Mouse (Mus musculus): ENCODE measurements at regions not wholly inside any gene's neighbourhood (a gene's known extent, or its start where the extent isn't known, plus 50 kb on each side); places are given as distances from the start of the nearest gene placed in this dataset.
A peak's percentile ranks its signal among the peaks of the same experiment; 100 is the strongest.

DNA sequence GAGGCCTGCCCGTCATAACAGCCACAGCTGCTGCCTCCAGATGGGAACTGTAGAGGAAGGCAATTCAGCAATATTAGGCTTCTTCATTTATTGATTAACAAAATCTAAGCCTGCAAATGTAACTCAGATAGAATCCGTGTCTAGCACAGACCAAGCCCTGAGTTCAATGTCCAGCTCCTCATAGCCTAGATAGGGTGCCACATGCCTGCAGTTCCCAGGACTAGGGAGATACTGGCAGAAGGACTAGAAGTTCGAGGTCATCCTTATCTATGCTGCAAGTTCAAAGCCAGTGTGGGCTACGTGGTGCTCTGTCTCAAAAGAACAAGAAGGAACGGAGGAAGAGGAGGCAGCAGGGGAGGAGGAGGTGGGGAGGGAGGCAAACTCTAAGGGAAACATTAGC, 121.2 kb upstream of the Pkdcc start:
- no peak for DNase-seq (ENCODE audit: low spot score in 2 of 2)
- TF ChIP-seq CTCF (conservative IDR thresholded peaks at IDR 0.05) = no peak
- Histone ChIP-seq H3K4me3 (no peak overlapping the region), H3K27ac (no peak overlapping the region)

DNA sequence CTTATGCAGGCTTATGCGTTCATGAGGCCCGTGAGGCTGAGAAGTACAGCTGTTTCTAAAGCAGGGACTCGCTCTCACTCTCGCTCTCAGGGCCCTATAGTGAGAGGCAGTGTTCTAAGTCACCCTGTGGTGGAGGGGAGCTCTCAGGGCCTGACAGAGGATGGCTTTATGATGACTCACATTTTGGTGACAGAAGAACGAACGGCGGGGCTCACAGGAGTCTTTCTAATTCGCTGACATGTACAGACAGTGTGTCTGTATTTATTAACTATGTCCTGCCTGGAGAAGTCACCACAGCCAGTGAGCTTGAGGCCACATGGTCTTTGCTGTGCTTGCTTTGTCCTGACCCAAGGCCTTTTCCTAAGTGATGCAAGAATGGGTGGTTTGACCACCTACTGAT, 118.6 kb upstream of the Pkdcc start:
- no peak for TF ChIP-seq CTCF (conservative IDR thresholded peaks at IDR 0.05)
- Histone ChIP-seq H3K27ac (no peak overlapping the region), H3K4me3 (no peak overlapping the region)
- no peak for DNase-seq (ENCODE audit: low spot score in 2 of 2)

DNA sequence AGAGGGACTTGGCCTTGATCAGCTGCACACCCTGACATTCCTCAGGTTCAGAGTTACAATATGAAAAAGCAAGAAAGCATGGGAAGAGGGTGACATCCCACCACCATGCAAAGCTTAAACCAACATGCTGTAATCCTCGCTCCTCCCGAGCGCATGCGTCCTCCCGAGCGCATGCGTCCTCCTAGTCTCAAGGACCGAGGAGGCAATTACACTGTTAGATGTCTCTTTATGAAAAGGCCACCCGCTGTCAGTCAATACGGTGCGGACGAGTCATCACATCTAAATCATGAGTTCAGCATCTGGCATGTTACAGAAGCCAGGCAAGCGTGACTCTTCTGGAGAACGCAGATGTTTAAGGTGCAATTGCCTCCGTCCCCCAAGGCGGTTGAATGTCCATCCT, 117.1 kb upstream of the Pkdcc start:
- no peak for DNase-seq (ENCODE audit: low spot score in 2 of 2)
- H3K27ac ChIP-seq = no peak overlapping the region
- TF ChIP-seq CTCF (conservative IDR thresholded peaks at IDR 0.05) = no peak
- H3K4me3 ChIP-seq = no peak overlapping the region

DNA sequence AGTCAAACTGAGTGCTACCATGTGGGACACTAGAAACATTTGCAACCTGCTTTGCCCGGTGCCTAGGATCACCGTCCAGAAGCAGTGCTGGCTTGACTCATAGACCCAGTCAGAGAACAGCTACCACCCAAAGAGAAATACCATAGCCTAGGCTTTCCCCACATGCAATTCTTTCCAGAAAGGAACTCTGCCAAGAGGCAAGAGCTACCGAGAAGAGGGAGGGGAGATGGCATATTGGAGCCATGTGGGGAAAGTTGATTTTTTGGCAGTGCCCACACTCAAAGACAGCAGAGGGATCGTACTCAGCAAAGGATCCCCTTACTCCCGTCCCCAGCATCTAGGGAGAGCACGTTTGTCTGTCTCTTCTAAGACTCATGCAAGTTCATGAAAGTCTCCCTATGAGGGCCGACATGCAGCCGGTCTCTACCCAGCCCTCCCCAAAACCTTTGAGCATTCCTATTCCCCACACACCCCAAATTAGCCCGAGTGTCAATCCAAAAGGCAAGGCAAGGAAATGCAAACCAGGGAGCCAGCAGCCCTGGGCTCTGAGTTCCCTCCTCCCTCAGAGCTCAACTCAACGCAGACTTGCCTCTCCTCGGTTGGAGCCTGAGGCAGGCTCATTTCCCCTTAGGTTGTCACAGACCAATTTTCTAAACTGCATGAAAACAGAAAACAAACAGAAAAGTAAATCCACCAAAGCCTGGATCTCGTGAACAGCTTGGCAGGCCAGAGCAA, 116.2 kb upstream of the Pkdcc start:
- TF ChIP-seq CTCF (conservative IDR thresholded peaks at IDR 0.05) = no peak
- no peak overlapping the region for H3K27ac ChIP-seq
- DNase-seq (ENCODE audit: low spot score in 2 of 2) = peak; percentile 24 to 39

DNA sequence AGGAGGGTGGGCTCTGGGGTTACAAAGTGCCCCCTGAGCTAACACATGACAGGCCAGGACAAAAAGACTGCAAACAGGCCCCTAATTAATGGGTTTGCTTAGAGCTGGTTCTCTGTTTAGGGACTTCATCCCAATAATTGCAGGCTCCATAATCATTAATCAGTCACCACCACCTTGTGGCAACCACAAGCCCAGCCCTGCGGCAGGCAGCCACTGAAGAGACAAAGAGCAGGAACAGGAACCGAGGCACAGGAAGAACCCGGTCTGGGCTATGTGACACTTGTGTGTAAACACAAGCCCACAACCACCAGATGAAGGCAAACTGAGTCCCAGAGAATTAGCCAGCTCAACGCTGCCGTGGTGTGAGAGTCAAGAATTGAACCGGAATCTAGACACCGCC, 114.1 kb upstream of the Pkdcc start:
- no peak for TF ChIP-seq CTCF (conservative IDR thresholded peaks at IDR 0.05)
- no peak overlapping the region for H3K27ac ChIP-seq
- DNase-seq (ENCODE audit: low spot score in 2 of 2) = no peak
- H3K4me3 ChIP-seq = no peak overlapping the region

More for the DNA sequence above, 116.2 kb upstream of the Pkdcc start:
- no peak overlapping the region for H3K4me3 ChIP-seq

DNA sequence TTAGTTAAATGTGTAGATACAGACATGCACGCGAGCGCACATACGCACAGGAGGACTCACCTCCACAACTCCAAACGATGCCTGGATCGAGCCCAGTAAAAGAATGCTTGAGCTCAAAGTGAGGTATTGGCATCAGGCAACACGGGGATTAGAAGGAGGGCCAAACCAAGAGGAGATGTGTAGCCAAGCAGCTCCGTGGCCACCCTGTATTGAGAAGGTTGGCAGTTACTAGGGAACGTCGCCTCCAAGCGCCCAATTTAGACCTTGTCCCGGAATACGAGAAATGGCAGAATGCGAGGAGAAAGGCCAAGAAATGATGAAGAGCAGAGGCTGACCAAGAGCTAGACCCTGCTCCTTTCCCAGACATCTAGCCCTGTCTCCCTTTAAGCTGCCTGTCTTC, 113.3 kb upstream of the Pkdcc start:
- no peak for TF ChIP-seq CTCF (conservative IDR thresholded peaks at IDR 0.05)
- DNase-seq (ENCODE audit: low spot score in 2 of 2) = no peak
- H3K27ac ChIP-seq = no peak overlapping the region
- no peak overlapping the region for H3K4me3 ChIP-seq

DNA sequence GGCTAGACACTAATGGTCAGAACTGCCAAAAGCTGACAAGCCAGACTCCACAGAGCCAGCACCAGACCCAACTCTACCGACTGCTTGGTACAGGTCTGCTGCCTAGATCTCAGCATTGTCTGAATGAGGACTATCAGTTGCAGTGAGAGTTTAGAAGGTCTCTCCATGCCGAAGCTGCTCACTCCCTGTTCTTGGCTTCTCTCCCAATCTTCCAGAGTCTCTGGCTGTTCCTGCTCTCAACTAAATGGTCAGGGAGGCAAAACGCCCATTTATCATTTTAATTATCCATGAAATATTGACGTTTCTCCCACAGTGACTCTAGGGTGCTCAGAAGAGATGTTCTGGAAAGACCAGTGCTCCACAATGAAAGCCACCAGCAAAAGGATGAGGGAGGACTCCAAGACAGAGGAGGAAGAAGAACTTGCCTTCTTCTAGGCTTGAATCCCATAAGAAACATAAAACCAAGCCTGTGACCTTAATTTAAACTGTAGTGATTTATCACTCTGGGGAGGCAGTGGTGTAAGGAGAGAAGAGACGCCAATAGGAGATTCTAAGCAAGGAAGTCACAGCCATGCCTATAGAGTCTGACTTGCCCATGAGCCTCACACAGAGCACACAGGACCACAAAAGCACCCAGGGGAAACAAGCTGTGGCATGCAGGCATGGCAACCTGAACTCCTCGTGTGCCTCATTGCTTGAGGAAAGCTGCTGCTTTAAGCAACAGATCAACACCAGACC, 112.2 kb upstream of the Pkdcc start:
- Histone ChIP-seq H3K27ac (no peak overlapping the region), H3K4me3 (no peak overlapping the region)
- DNase-seq (ENCODE audit: low spot score in 2 of 2) = no peak
- TF ChIP-seq CTCF (conservative IDR thresholded peaks at IDR 0.05) = no peak

DNA sequence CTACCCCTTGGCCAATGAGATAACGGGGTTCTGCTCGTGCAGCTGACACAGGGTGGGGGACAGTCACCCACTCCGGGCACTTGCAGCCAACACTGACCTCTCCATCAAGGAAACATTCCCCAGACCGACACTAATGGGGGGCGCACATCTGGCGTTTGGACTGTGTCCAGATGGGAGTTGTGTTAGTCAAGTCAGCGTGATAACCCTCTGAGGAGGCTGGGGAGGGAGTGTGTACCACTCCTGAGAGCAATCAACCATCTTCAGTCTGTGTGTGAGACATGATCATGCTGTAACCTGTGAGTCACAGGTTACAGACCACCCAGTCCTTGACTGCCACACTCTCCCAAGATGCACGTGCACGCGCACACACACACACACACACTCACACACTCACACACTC, 106.9 kb upstream of the Pkdcc start:
- DNase-seq (ENCODE audit: low spot score in 2 of 2) = no peak
- Histone ChIP-seq H3K4me3 (no peak overlapping the region), H3K27ac (no peak overlapping the region)
- TF ChIP-seq CTCF (conservative IDR thresholded peaks at IDR 0.05) = no peak

DNA sequence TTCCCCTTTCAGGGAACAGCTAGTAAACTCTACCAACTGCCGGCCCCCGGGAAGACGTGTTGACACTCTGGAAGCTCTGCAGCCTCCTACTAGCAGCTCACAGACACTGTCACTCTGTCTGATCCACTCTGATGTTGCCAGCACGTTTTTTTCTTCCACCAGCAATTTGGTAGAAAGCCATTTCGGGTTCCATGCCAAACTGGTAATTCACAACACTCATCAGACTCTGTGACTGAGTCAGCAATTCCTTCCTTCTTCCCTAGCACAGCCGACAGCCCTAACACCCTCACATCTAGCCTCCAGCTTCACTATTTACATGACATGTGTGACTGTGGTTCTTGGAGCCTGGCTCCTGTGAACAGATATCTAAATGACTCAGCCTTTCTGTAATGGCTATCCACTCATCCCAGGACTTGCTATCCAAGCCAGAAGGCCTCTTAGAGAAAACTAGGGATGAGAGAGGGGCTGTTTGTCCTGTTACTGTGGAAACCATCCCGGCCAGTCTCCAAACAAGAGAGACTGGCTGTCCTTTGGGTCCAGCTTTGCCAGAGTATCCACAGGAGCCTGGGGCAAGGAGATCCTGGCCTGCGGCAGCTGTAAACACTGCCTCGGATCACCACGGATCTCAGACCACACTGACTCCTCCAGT, 105.2 kb upstream of the Pkdcc start:
- Histone ChIP-seq H3K4me3 (no peak overlapping the region), H3K27ac (no peak overlapping the region; the same call in 1 of the 2 replicates)
- TF ChIP-seq CTCF (conservative IDR thresholded peaks at IDR 0.05) = no peak
- peak; percentile 55 to 77 for DNase-seq (ENCODE audit: low spot score in 2 of 2)

DNA sequence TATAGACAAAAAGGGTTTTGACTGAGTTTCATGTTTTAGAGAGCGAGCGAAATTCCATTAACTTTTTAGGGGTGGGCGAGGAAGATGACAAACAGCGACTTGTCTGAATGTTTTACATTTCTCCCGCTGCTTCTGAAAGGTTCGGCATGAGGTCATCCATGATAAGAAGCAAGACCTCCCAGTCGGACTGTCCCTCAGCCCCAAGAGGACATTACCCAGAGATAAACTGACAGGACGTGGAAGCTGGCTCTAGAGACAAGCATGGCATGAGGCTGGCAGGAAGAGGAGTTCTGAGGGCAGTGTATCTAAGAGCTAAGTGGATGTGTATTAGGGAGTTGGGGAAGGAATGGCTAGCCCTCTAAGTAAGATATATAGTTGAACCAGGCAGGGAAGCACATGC, 104.5 kb upstream of the Pkdcc start:
- no peak overlapping the region for H3K27ac ChIP-seq
- TF ChIP-seq CTCF (conservative IDR thresholded peaks at IDR 0.05) = no peak

DNA sequence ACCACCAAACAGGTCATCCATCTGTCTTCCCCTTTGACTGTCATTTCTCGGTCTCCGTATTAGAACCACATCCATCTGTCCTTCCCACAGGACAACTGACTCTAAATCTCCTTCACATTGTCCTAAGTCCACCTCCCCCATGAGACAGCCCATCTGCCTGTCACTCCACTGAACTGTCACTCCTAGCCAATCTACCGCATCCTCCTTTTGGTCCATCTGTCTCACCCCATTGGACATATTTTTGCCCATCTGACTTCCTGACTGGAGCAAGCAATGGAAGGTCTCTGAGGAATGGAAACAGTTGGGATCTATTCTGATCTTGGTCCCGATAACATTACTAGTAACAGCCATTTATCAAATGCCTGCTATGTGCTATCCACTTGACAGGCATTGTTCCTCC, 99.9 kb upstream of the Pkdcc start:
- H3K4me3 ChIP-seq = no peak overlapping the region
- no peak overlapping the region for H3K27ac ChIP-seq
- no peak for TF ChIP-seq CTCF (conservative IDR thresholded peaks at IDR 0.05)
- no peak for DNase-seq (ENCODE audit: low spot score in 2 of 2)

More for the DNA sequence above, 104.5 kb upstream of the Pkdcc start:
- DNase-seq (ENCODE audit: low spot score in 2 of 2) = no peak
- H3K4me3 ChIP-seq = no peak overlapping the region

DNA sequence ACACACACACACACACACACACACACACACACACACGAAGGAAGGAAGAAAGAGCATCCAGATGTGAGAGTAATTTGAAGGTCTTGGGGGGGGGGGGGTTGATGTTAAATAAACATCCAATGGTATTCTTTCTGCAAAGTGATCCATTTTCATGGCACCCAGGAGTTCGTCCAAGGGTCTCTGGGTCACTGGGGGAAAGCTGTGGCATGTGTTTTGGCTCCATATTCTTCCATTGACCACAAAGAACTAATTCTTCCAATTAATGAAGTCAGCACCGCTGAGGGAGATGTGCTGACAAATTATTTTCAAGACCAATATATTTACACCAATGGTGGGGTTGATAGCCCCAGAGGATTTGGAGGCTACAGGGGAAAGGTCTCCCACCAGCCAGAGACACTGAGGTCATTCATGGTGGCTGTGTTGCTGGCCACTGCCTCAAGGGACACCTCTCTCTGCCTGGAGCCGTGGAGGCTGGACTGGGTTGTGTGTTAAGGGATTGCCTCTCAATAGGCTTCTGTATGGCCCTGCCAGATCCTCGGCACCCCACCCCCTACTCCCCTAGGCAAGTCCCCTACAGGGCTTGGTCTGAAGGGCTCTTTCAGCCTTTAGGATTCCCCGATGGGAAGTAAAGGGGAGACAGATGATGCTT, 99.1 kb upstream of the Pkdcc start:
- DNase-seq (ENCODE audit: low spot score in 2 of 2) = no peak
- TF ChIP-seq CTCF (conservative IDR thresholded peaks at IDR 0.05) = no peak
- no peak overlapping the region for H3K4me3 ChIP-seq
- no peak overlapping the region for H3K27ac ChIP-seq

DNA sequence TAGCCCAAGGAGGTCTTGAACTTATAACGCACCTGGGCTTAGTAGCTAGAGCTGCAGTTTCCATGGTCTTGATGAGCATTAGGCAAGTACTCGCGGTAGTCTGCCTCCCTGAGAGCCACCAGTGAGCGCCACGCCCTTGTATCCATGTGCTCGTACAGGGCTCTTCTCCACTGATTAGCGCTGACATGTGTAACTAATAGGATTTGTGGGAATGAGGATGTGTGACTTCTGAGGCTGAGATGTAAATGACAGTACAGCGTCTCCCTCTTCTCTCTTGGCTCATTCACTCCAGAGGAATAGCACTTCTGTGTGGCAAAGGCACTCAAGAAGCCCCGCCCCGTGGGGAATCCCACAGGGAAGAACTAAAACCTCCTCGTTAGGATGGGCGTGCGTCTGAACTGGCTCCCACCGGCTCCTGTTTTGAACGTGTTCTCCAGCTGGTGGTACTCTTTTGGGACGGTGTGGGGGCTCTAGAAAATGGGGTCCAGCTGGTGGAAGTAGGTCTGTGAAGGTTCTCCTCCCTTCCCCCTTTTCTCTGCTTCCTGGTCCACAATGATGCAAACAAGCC, 94.3 kb upstream of the Pkdcc start:
- DNase-seq (ENCODE audit: low spot score in 2 of 2) = no peak
- TF ChIP-seq CTCF (conservative IDR thresholded peaks at IDR 0.05) = no peak
- H3K4me3 ChIP-seq = no peak overlapping the region

More for the DNA sequence above, 94.3 kb upstream of the Pkdcc start:
- no peak overlapping the region for H3K27ac ChIP-seq
